Mouse (Mus musculus) midbrain, embryonic 15.5 days (tissue): Measurements from ENCODE around the gene Brsk1. TPM values are rescaled to one million over a fixed set of nuclear protein-coding genes. Genes with fewer than 3 reads are reported as not detected.
A peak's percentile ranks its signal among the peaks of the same experiment; 100 is the strongest.

Experiments
- ATAC-seq: fragments of 200-750 bp; cut with Nextera tagmentation; replicated peaks from 2 replicates; pipeline ENCODE4 v1.8.0; 2017; ENCODE audit warnings: moderate TSS enrichment
- H3K27ac ChIP-seq: fragments of 300-500 bp; sonication (generic); 2 replicates; pipeline ENCODE4 v1.5.1; 2015; ENCODE audit warnings: mild to moderate bottlenecking, inconsistent platforms
- H3K27me3 ChIP-seq: fragments of 300-500 bp; sonication (generic); replicated peaks from 2 replicates; pipeline ENCODE4 v1.6.1; 2015; ENCODE audit warnings: inconsistent platforms
- H3K36me3 ChIP-seq: fragments of 300-500 bp; sonication (generic); replicated peaks from 2 replicates; pipeline ENCODE4 v1.6.1; 2015; ENCODE audit warnings: inconsistent platforms
- H3K4me1 ChIP-seq: fragments of 300-500 bp; sonication (generic); 2 replicates; pipeline ENCODE4 v1.6.1; 2015; ENCODE audit warnings: inconsistent platforms
- H3K4me2 ChIP-seq: fragments of 300-500 bp; sonication (generic); 2 replicates; pipeline ENCODE4 v1.6.1; 2015; ENCODE audit warnings: inconsistent platforms, mild to moderate bottlenecking, moderate library complexity
- H3K4me3 ChIP-seq: fragments of 300-500 bp; sonication (generic); 2 replicates; pipeline ENCODE4 v1.5.1; 2015; ENCODE audit warnings: mild to moderate bottlenecking, inconsistent platforms
- H3K9ac ChIP-seq: fragments of 300-500 bp; sonication (generic); 2 replicates; pipeline ENCODE4 v1.6.1; 2015; ENCODE audit warnings: mild to moderate bottlenecking, inconsistent platforms
- H3K9me3 ChIP-seq: fragments of 300-500 bp; sonication (generic); 2 replicates; pipeline ENCODE4 v1.6.1; 2016; ENCODE audit warnings: inconsistent platforms
- WGBS: fragments of 180-500 bp; shearing (Covaris S2); methylation state at CpG from one replicate; pipeline ENCODE4 v1.1.7; 2015; ENCODE audit warnings: mixed read lengths; 5-methylcytosine and 5-hydroxymethylcytosine counted together
- polyA plus RNA-seq: library from polyadenylated mRNA; unstranded; fragments of >200 nt; fragmentation: Nextera tagmentation; extraction: Ambion mirVana; gene quantifications from 2 replicates; pipeline ENCODE4 v1.2.1, GENCODE M21; 2015

Brsk1 gene
- polyA plus RNA-seq, 1 experiment from 2014 or later = 8.6 TPM

DNA sequence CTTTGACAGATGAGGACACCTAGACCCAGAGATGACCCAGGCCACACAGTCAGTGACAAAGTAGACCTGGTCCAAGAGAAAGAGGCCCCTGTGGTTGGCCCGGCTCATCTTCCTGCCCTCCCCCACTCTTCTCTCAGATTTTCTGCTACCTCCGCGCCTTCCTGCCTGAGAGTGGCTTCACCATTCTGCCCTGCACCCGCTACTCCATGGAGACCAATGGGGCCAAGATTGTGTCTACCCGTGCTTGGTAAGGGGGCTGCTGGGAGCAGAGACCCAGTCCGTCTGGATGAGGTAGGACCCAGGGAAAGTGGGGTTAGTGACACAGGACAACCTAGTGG is 52.0 kb downstream of the Brsk1 start:
- Histone ChIP-seq H3K36me3 (no peaks in the 10 kb centered on the region; the same call in 1 of the 2 replicates), H3K9ac (0 out of 2 replicates have a peak overlapping the region, but pooled peaks have one; percentile 10), H3K27me3 (no peaks in the 10 kb centered on the region), H3K4me1 (peaks cover 37% of the 10 kb centered on the region), H3K9me3 (no peaks in the 10 kb centered on the region), H3K27ac (no peak overlapping the region), H3K4me3 (no peak overlapping the region), H3K4me2 (peak overlapping the region; percentile 84; the same call in 1 of the 2 replicates)
- no peak for ATAC-seq
- WGBS = 82% methylated on average over 6 of the region's 6 CpGs

GRCm38 (mm10) chr7:4743354-4743753 is 53.0 kb downstream of the Brsk1 start:
- Histone ChIP-seq H3K4me2 (no peak overlapping the region), H3K9ac (no peak overlapping the region), H3K27me3 (no peaks in the 10 kb centered on the region), H3K4me3 (no peak overlapping the region), H3K27ac (no peak overlapping the region), H3K9me3 (no peaks in the 10 kb centered on the region), H3K36me3 (no peaks in the 10 kb centered on the region; the same call in 1 of the 2 replicates), H3K4me1 (peaks cover 36% of the 10 kb centered on the region)
- ATAC-seq = no peak
- WGBS = 74% methylated on average over 2 of the region's 2 CpGs

GRCm38 (mm10) chr7:4744886-4745285 is 54.5 kb downstream of the Brsk1 start:
- no peak overlapping the region for H3K9ac ChIP-seq
- H3K27ac ChIP-seq = no peak overlapping the region
- H3K36me3 ChIP-seq = no peaks in the 10 kb centered on the region; the same call in 1 of the 2 replicates
- H3K4me2 ChIP-seq = no peak overlapping the region
- no peak for ATAC-seq
- 96% methylated on average over 6 of the region's 6 CpGs for WGBS
- H3K9me3 ChIP-seq = no peaks in the 10 kb centered on the region
- no peak overlapping the region for H3K4me3 ChIP-seq
- no peaks in the 10 kb centered on the region for H3K27me3 ChIP-seq
- H3K4me1 ChIP-seq = peaks cover 26% of the 10 kb centered on the region

DNA sequence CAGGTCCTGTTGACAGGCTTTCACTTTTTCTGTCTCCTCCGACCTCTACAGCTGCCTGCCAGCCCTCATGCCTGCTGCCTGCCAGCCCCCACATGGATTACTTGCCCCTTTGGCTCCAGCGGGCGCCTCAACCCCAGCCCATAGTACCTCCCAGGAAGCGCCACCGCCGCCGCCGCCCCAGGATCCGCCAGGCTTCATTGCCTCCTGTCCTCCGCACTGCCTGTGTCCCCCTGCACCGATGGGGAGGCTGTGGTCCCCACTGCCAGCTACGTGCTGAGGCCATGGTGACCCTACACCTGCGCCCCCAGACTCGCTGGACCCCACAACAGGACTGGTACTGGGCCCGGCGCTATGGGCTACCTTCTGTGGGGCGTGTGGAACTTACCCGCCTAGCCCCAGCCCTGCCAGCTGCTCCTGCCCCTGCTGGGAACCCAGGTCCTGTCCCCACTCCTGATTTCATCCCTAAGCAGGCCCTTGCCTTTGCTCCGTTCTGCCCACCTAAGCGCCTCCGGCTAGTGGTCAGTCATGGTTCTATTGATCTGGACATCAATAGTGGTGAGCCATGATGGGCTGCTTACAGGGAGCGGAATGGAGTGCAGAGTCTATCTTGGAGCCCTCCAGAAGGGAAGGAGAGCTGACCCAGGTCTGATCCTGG is 56.0 kb downstream of the Brsk1 start:
- Histone ChIP-seq H3K36me3 (no peaks in the 10 kb centered on the region; the same call in 1 of the 2 replicates), H3K9ac (no peak overlapping the region)
- 81% methylated on average over 22 of the region's 22 CpGs for WGBS

GRCm38 (mm10) chr7:4747156-4747899 is 56.9 kb downstream of the Brsk1 start:
- no peak for ATAC-seq
- H3K4me1 ChIP-seq = peaks cover 17% of the 10 kb centered on the region
- WGBS = 76% methylated on average over 9 of the region's 9 CpGs
- H3K27me3 ChIP-seq = no peaks in the 10 kb centered on the region
- H3K9ac ChIP-seq = no peak overlapping the region
- no peak overlapping the region for H3K4me2 ChIP-seq
- no peak overlapping the region for H3K4me3 ChIP-seq
- no peaks in the 10 kb centered on the region; the same call in 1 of the 2 replicates for H3K36me3 ChIP-seq
- H3K9me3 ChIP-seq = no peaks in the 10 kb centered on the region
- H3K27ac ChIP-seq = no peak overlapping the region

More for the DNA sequence above, 56.0 kb downstream of the Brsk1 start:
- Histone ChIP-seq H3K27ac (no peak overlapping the region), H3K4me1 (peaks cover 19% of the 10 kb centered on the region), H3K4me2 (no peak overlapping the region), H3K9me3 (no peaks in the 10 kb centered on the region), H3K27me3 (no peaks in the 10 kb centered on the region), H3K4me3 (no peak overlapping the region)
- ATAC-seq = no peak; the same call in 1 of the 2 replicates

GRCm38 (mm10) chr7:4748321-4748720 is 57.9 kb downstream of the Brsk1 start:
- 87% methylated on average over 4 of the region's 4 CpGs for WGBS
- Histone ChIP-seq H3K9ac (no peak overlapping the region), H3K9me3 (no peaks in the 10 kb centered on the region), H3K4me1 (peaks cover 18% of the 10 kb centered on the region), H3K27me3 (no peaks in the 10 kb centered on the region), H3K36me3 (no peaks in the 10 kb centered on the region; the same call in 1 of the 2 replicates), H3K4me3 (no peak overlapping the region), H3K27ac (no peak overlapping the region), H3K4me2 (no peak overlapping the region)
- ATAC-seq = no peak

DNA sequence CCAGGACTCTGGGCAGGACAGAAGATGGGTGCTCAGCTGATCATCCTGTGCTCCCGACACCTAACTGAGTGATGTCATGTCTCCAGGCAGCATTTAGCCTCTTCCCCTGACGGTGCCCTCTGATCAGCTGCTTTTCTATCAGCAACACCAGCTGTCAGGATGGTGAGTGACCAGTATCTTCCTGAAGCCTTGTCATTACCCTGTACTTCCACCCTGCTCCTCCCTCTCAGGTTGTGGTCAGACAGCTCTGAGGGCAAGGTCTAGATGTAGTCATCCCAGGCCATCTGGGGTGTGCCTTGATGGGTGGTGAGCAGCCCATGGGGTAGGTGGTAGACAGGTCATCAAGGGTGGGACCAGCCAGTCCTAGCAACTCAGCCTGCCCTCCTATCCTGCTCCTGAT is 58.8 kb downstream of the Brsk1 start:
- Histone ChIP-seq H3K4me1 (peaks cover 18% of the 10 kb centered on the region), H3K27ac (no peak overlapping the region), H3K4me3 (no peak overlapping the region), H3K9ac (no peak overlapping the region), H3K9me3 (no peaks in the 10 kb centered on the region), H3K4me2 (no peak overlapping the region), H3K36me3 (no peaks in the 10 kb centered on the region; the same call in 1 of the 2 replicates), H3K27me3 (no peaks in the 10 kb centered on the region)
- ATAC-seq = no peak
- WGBS = 81% methylated on average over 2 of the region's 2 CpGs

- no peaks in the 10 kb centered on the region for H3K9me3 ChIP-seq
- peak overlapping the region; percentile 12; the same call in 1 of the 2 replicates for H3K9ac ChIP-seq
- under 1% methylated on average over 30 of the region's 30 CpGs for WGBS
- no peak overlapping the region for H3K27ac ChIP-seq
- peak overlapping the region; percentile 37 for H3K4me3 ChIP-seq
- H3K4me2 ChIP-seq = peak overlapping the region; percentile 56
- H3K27me3 ChIP-seq = no peaks in the 10 kb centered on the region
- ATAC-seq = peak; percentile 77
- no peaks in the 10 kb centered on the region for H3K36me3 ChIP-seq
- peaks cover 18% of the 10 kb centered on the region for H3K4me1 ChIP-seq
Measured at GRCm38 (mm10) chr7:4751971-4752820, 61.8 kb downstream of the Brsk1 start.

- Histone ChIP-seq H3K9me3 (no peaks in the 10 kb centered on the region), H3K27ac (no peak within 1 kb of the TSS), H3K4me3 (peak within 1 kb of the TSS; percentile 37), H3K27me3 (no peaks in the 10 kb centered on the region), H3K4me2 (peak within 1 kb of the TSS; percentile 56), H3K9ac (peak within 1 kb of the TSS; percentile 12; the same call in 1 of the 2 replicates), H3K4me1 (peaks cover 18% of the 10 kb centered on the region), H3K36me3 (no peaks in the 10 kb centered on the region)
- WGBS = 3% methylated on average over 24 of the region's 24 CpGs
- ATAC-seq = peak; percentile 93
Measured at GRCm38 (mm10) chr7:4752821-4753570, 62.6 kb downstream of the Brsk1 start, which contains the start of gene Cox6b2. Gene Cox6b2, minus strand, starts transcription at chr7:4753094.

DNA sequence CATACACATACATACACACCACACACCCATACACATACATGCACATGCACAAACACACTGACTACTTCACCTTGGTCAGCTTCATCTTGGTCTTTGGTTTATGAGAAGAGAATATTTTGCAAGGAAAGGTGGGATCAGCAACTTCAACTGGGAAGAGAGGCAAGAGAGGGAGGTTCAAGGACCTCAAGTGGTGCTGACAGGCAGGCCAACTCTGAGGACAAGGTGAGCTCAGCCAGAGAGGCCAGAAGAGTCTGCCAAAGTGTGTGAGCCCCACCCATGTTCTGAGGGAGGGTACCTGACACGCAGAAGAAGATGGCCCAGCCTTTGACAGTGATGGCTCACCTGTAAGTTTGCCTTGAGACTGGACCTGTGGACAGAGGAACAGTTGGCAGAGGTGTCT is 69.3 kb downstream of the Brsk1 start:
- Histone ChIP-seq H3K4me2 (no peak overlapping the region), H3K27me3 (no peaks in the 10 kb centered on the region), H3K4me1 (no peaks in the 10 kb centered on the region), H3K9ac (no peak overlapping the region), H3K27ac (no peak overlapping the region), H3K9me3 (no peaks in the 10 kb centered on the region), H3K36me3 (no peaks in the 10 kb centered on the region), H3K4me3 (no peak overlapping the region)
- 46% methylated on average over 1 of the region's 1 CpGs for WGBS
- no peak for ATAC-seq

GRCm38 (mm10) chr7:4764946-4765710 is 74.7 kb downstream of the Brsk1 start:
- H3K36me3 ChIP-seq = no peaks in the 10 kb centered on the region
- no peak overlapping the region for H3K4me2 ChIP-seq
- H3K9ac ChIP-seq = no peak overlapping the region
- ATAC-seq = no peak
- no peaks in the 10 kb centered on the region for H3K27me3 ChIP-seq
- H3K9me3 ChIP-seq = no peaks in the 10 kb centered on the region
- 19% methylated on average over 4 of the region's 4 CpGs for WGBS
- H3K27ac ChIP-seq = no peak overlapping the region
- H3K4me1 ChIP-seq = no peaks in the 10 kb centered on the region
- no peak overlapping the region for H3K4me3 ChIP-seq
